Mouse (Mus musculus) right cerebral cortex, postnatal 10 days (tissue): ENCODE results near the gene Pdgfc.

ENCODE experiments used
- DNase-seq, 2 experiments: peaks; one replicate each; pipeline ENCODE4 v3.0.0; 2021; ENCODE audit warnings: low spot score in 2 of 2

Gene Pdgfc

GRCm38 (mm10) chr3:81036151-81036553, at the start of gene Pdgfc:
Gene Pdgfc, plus strand, starts transcription at chr3:81036416.
- no peak for DNase-seq

- no peak for DNase-seq
Measured at GRCm38 (mm10) chr3:81009245-81009644, 27.0 kb upstream of the Pdgfc start.

GRCm38 (mm10) chr3:81009899-81010298, 26.3 kb upstream of the Pdgfc start:
- no peak for DNase-seq

GRCm38 (mm10) chr3:81017385-81018051, 18.7 kb upstream of the Pdgfc start:
- DNase-seq, result peak; percentile 32 to 35

GRCm38 (mm10) chr3:81020064-81020463, 16.2 kb upstream of the Pdgfc start:
- no peak for DNase-seq

- DNase-seq, result no peak
Measured at GRCm38 (mm10) chr3:81021783-81022182, 14.4 kb upstream of the Pdgfc start.

GRCm38 (mm10) chr3:81022266-81022665, 13.9 kb upstream of the Pdgfc start:
- no peak for DNase-seq

GRCm38 (mm10) chr3:81022845-81023244, 13.4 kb upstream of the Pdgfc start:
- no peak for DNase-seq

- DNase-seq, result no peak
Measured at GRCm38 (mm10) chr3:81023568-81023967, 12.6 kb upstream of the Pdgfc start.

- no peak for DNase-seq
Measured at GRCm38 (mm10) chr3:81025568-81026213, 10.5 kb upstream of the Pdgfc start.

GRCm38 (mm10) chr3:81028361-81028760, 7.9 kb upstream of the Pdgfc start:
- no peak for DNase-seq

GRCm38 (mm10) chr3:81029321-81029720, 6.9 kb upstream of the Pdgfc start:
- no peak for DNase-seq

- no peak for DNase-seq
Measured at GRCm38 (mm10) chr3:81029909-81030308, 6.3 kb upstream of the Pdgfc start.

GRCm38 (mm10) chr3:81030311-81030710, 5.9 kb upstream of the Pdgfc start:
- no peak for DNase-seq

GRCm38 (mm10) chr3:81032014-81032413, 4.2 kb upstream of the Pdgfc start:
- DNase-seq, result no peak

GRCm38 (mm10) chr3:81034336-81035102, 1.7 kb upstream of the Pdgfc start:
- no peak for DNase-seq

- peak; percentile 57 to 65 for DNase-seq
Measured at GRCm38 (mm10) chr3:81036554-81037311, 517 bp downstream of the Pdgfc start.

GRCm38 (mm10) chr3:81037312-81037859, 1.2 kb downstream of the Pdgfc start:
- peak in 1 of 2 experiments; percentile 61 for DNase-seq

GRCm38 (mm10) chr3:81039131-81039653, 3.0 kb downstream of the Pdgfc start:
- peak; percentile 40 to 59 for DNase-seq

- no peak for DNase-seq
Measured at GRCm38 (mm10) chr3:81044653-81045343, 8.6 kb downstream of the Pdgfc start.
